Mouse (Mus musculus) limb, embryonic 15.5 days (tissue): ENCODE measurements around the gene Tmem242. TPM values are rescaled to one million over a fixed set of nuclear protein-coding genes. Genes with fewer than 3 reads are reported as not detected.

ENCODE experiments used
- ATAC-seq: fragments of 200-750 bp; cut with Nextera tagmentation; 2 replicates; pipeline ENCODE4 v1.8.0; 2017; ENCODE audit warnings: low read depth, moderate TSS enrichment; ENCODE audit not compliant: insufficient number of reproducible peaks, low FRiP score, low TSS enrichment
- H3K27ac ChIP-seq: fragments of 300-500 bp; sonication (generic); 2 replicates; pipeline ENCODE4 v1.5.1; 2015; ENCODE audit warnings: moderate library complexity, mild to moderate bottlenecking, inconsistent platforms
- H3K27me3 ChIP-seq: fragments of 300-500 bp; sonication (generic); 2 replicates; pipeline ENCODE4 v1.6.1; 2015; ENCODE audit warnings: inconsistent platforms
- H3K36me3 ChIP-seq: fragments of 300-500 bp; sonication (generic); 2 replicates; pipeline ENCODE4 v1.6.1; 2015; ENCODE audit warnings: inconsistent platforms
- H3K4me1 ChIP-seq: fragments of 300-500 bp; sonication (generic); 2 replicates; pipeline ENCODE4 v1.6.1; 2015; ENCODE audit warnings: inconsistent platforms
- H3K4me2 ChIP-seq: fragments of 300-500 bp; sonication (generic); 2 replicates; pipeline ENCODE4 v1.6.1; 2015; ENCODE audit warnings: mild to moderate bottlenecking, inconsistent platforms
- H3K4me3 ChIP-seq: fragments of 300-500 bp; sonication (generic); 2 replicates; pipeline ENCODE4 v1.5.1; 2015; ENCODE audit warnings: mild to moderate bottlenecking, inconsistent platforms
- H3K9ac ChIP-seq: fragments of 300-500 bp; sonication (generic); 2 replicates; pipeline ENCODE4 v1.6.1; 2015; ENCODE audit warnings: inconsistent platforms
- H3K9me3 ChIP-seq: fragments of 300-500 bp; sonication (generic); 2 replicates; pipeline ENCODE4 v1.6.1; 2016; ENCODE audit warnings: inconsistent platforms
- WGBS: fragments of 180-500 bp; shearing (Covaris S2); methylation state at CpG from one replicate; pipeline ENCODE4 v1.1.7; 2015; 5-methylcytosine and 5-hydroxymethylcytosine counted together
- microRNA-seq: library from miRNA; unstranded; fragments of <30 nt; microRNA quantifications from one replicate; pipeline ENCODE4, GENCODE M21; 2016
- polyA plus RNA-seq: library from polyadenylated mRNA; unstranded; fragments of >200 nt; fragmentation: Nextera tagmentation; extraction: Ambion mirVana; gene quantifications from 2 replicates; pipeline ENCODE4 v1.2.1, GENCODE M21; 2015

The Tmem242 gene
- polyA plus RNA-seq, 1 experiment from 2014 or later = 116 TPM

DNA sequence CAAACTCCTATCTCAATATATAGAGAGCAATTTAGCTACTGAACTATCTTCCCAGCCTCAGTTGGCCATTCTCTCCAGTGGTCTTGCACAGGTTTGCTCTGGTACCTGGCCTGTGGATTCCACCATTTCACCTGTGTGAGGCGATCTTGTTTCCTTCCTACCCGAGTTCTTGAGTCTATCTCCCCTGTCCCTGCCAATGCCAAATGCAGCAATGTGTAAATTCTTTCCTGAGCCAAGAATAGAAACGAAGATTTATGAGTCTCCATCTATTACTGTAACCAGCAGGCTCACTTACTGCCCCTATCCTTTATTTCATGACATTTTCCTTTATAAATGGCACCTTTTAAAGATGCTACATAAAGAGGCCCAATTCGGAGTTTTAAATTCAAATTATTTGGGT is 69.0 kb downstream of the Tmem242 start:
- WGBS = 57% methylated on average over 4 of the region's 4 CpGs
- peaks cover 4% of the 10 kb centered on the region for H3K4me1 ChIP-seq
- no peak for ATAC-seq

DNA sequence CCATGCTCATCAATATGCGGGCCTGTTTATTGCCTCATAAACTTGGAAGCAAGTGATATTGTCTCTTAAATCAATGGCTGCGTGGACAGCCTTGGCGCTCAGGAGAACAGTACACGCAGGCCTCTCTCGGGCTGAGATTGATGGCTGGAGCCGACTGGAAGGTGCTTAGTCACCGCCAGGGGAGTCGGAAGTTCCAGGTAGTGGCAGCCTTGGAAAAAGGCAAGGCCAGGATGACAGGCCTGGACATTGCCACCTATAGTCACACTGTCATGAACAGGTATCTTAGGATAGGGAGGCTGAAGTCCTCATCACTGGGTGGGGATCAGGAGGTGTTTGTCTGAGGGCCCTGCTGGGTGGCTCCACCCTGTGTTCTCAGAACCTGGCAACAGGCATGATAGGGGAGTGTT is 74.1 kb downstream of the Tmem242 start:
- Histone ChIP-seq H3K9ac (no peak overlapping the region), H3K4me3 (no peak overlapping the region), H3K36me3 (no peaks in the 10 kb centered on the region), H3K4me1 (peaks cover 6% of the 10 kb centered on the region), H3K9me3 (no peaks in the 10 kb centered on the region), H3K4me2 (no peak overlapping the region), H3K27me3 (no peaks in the 10 kb centered on the region), H3K27ac (no peak overlapping the region)
- 29% methylated on average over 8 of the region's 8 CpGs for WGBS
- no peak for ATAC-seq

More for the DNA sequence above, 69.0 kb downstream of the Tmem242 start:
- Histone ChIP-seq H3K9ac (no peak overlapping the region), H3K4me3 (no peak overlapping the region), H3K4me2 (no peak overlapping the region), H3K27ac (no peak overlapping the region), H3K9me3 (no peaks in the 10 kb centered on the region), H3K36me3 (no peaks in the 10 kb centered on the region), H3K27me3 (no peaks in the 10 kb centered on the region)

Small RNA genes lying within 50 kb of the gene (microRNA-seq; reads per million reads assigned to microRNA genes)
- not detected for gene Gm22475

Other genes with a start within 250 kb of the Tmem242 start
- gene Ldhal6b, start 21.5 kb downstream of the Tmem242 start, polyA plus RNA-seq = 0.12 TPM in 1 of 2 replicates, not detected in the other
- 4.4 and 5.1 TPM in 2 replicates for gene Zdhhc14, start 52.3 kb upstream of the Tmem242 start, polyA plus RNA-seq